9 mouse cellular contexts compared by ENCODE assay signal in genomic region chrX:6171718-6172117, GRCm38 (mm10). TPM values are rescaled to one million over a fixed set of nuclear protein-coding genes. Genes with fewer than 3 reads are reported as not detected.
DNase-seq lines count a peak whose midpoint lies in the region; ATAC-seq and TF ChIP-seq lines count a peak whose summit lies in the region.
"Had no signal": no experiment of that assay in that cellular context is flagged by ENCODE, and none has a peak within 500 bp of the region (broad histone marks: within the 10 kb centered on the region; RNA-seq: fewer than 3 reads in every experiment).

No protein-coding gene starts in this region.

- no peak for TF ChIP-seq POLR2A in heart, adult 2 months (IDR thresholded peaks at IDR 0.05; ENCODE audit: insufficient read depth, low read depth, low read length)

- no peak for TF ChIP-seq EP300 in heart, adult 2 months (IDR thresholded peaks at IDR 0.05; ENCODE audit: insufficient read depth, low read depth, low read length)

- TF ChIP-seq CTCF in heart, adult 2 months (IDR thresholded peaks at IDR 0.05) = no peak

- H3K27ac ChIP-seq in heart, embryonic 11.5 days (ENCODE audit: low read depth, low read length) = no peak overlapping the region
- H3K27ac ChIP-seq in heart, adult 2 months = no peak overlapping the region
- no peak overlapping the region for H3K27ac ChIP-seq in ES-E14 (ENCODE audit: insufficient read depth, low read depth, low read length, poor library complexity, severe bottlenecking)
- no peak overlapping the region for H3K27ac ChIP-seq in forebrain, embryonic 13.5 days
- H3K27ac ChIP-seq in limb, embryonic 15.5 days = no peak overlapping the region
- H3K27ac ChIP-seq: liver, embryonic 13.5 days had no signal

- H3K27me3 ChIP-seq in heart, embryonic 11.5 days (ENCODE audit: control insufficient read depth, insufficient read depth, low read length) = no peaks in the 10 kb centered on the region
- no peaks in the 10 kb centered on the region for H3K27me3 ChIP-seq in heart, adult 2 months (ENCODE audit: control insufficient read depth, insufficient read depth, low read length)
- H3K27me3 ChIP-seq in forebrain, embryonic 13.5 days = no peaks in the 10 kb centered on the region
- H3K27me3 ChIP-seq in limb, embryonic 15.5 days = no peaks in the 10 kb centered on the region
- H3K27me3 ChIP-seq: liver, embryonic 13.5 days had no signal

- H3K4me1 ChIP-seq in heart, embryonic 11.5 days (ENCODE audit: control insufficient read depth, insufficient read depth, low read length) = no peaks in the 10 kb centered on the region
- no peaks in the 10 kb centered on the region for H3K4me1 ChIP-seq in heart, adult 2 months (ENCODE audit: control insufficient read depth, insufficient read depth, low read length)
- no peaks in the 10 kb centered on the region for H3K4me1 ChIP-seq in ES-E14 (ENCODE audit: control insufficient read depth in 2 of 2, insufficient read depth in 2 of 2, low read length in 2 of 2, poor library complexity in 1 of 2)
- H3K4me1 ChIP-seq in forebrain, embryonic 13.5 days = peaks cover 5% of the 10 kb centered on the region; the same call in 1 of the 2 replicates
- no peaks in the 10 kb centered on the region for H3K4me1 ChIP-seq in limb, embryonic 15.5 days
- H3K4me1 ChIP-seq: liver, embryonic 13.5 days had no signal

- ATAC-seq in heart, embryonic 11.5 days (replicated peaks; ENCODE audit: insufficient number of reproducible peaks, low FRiP score, low TSS enrichment) = no peak
- no peak for ATAC-seq in forebrain, embryonic 13.5 days
- no peak for ATAC-seq in limb, embryonic 15.5 days (ENCODE audit: insufficient number of reproducible peaks, low FRiP score, low TSS enrichment, low read depth)

- 17% methylated on average over 11 of the region's 12 CpGs for WGBS in heart, embryonic 11.5 days (ENCODE audit: insufficient replicate concordance)
- 24% methylated on average over 12 of the region's 12 CpGs for WGBS in heart, adult 2 months
- WGBS in forebrain, embryonic 13.5 days = 23% methylated on average over 11 of the region's 12 CpGs
- 20% methylated on average over 12 of the region's 12 CpGs for WGBS in limb, embryonic 15.5 days

- peak overlapping the region; percentile 30 for H3K4me3 ChIP-seq in heart, embryonic 11.5 days (ENCODE audit: low read depth, low read length)
- no peak overlapping the region for H3K4me3 ChIP-seq in heart, adult 2 months
- peak overlapping the region; percentile 21 to 28; a peak in 1 of 4 replicates for H3K4me3 ChIP-seq in ES-E14 (ENCODE audit: insufficient read depth in 1 of 2, low read depth in 1 of 2, low read length in 2 of 2, poor library complexity in 1 of 2, severe bottlenecking in 1 of 2)
- peak overlapping the region; percentile 39 for H3K4me3 ChIP-seq in forebrain, embryonic 13.5 days
- peak overlapping the region; percentile 32 for H3K4me3 ChIP-seq in limb, embryonic 15.5 days
- H3K4me3 ChIP-seq: liver, embryonic 13.5 days had no signal

- in situ Hi-C loops in ES-E14 (cut with MboI; ENCODE audit: low sequenced_read_pairs in 2 of 2, unreplicated experiment in 2 of 2) = no loop called here

- no peaks in the 10 kb centered on the region for H3K36me3 ChIP-seq in heart, embryonic 11.5 days (ENCODE audit: control insufficient read depth, insufficient read depth, low read length)
- no peaks in the 10 kb centered on the region for H3K36me3 ChIP-seq in heart, adult 2 months (ENCODE audit: control insufficient read depth, insufficient read depth, low read length)
- no peaks in the 10 kb centered on the region for H3K36me3 ChIP-seq in ES-E14 (ENCODE audit: control insufficient read depth, insufficient read depth, low read length, poor library complexity, severe bottlenecking)
- H3K36me3 ChIP-seq in forebrain, embryonic 13.5 days (ENCODE audit: poor library complexity, severe bottlenecking) = no peaks in the 10 kb centered on the region
- H3K36me3 ChIP-seq in limb, embryonic 15.5 days = no peaks in the 10 kb centered on the region
- H3K36me3 ChIP-seq: liver, embryonic 13.5 days had no signal

- no peaks in the 10 kb centered on the region for H3K9me3 ChIP-seq in heart, embryonic 11.5 days (replicated peaks; ENCODE audit: control insufficient read depth, low read length)
- no peaks in the 10 kb centered on the region for H3K9me3 ChIP-seq in ES-E14 (ENCODE audit: control insufficient read depth, insufficient read depth, low read depth, low read length)
- H3K9me3 ChIP-seq in forebrain, embryonic 13.5 days (replicated peaks) = no peaks in the 10 kb centered on the region
- no peaks in the 10 kb centered on the region for H3K9me3 ChIP-seq in limb, embryonic 15.5 days
- H3K9me3 ChIP-seq: liver, embryonic 13.5 days had no signal

- no peak for DNase-seq in heart, adult 2 months
- no peak for DNase-seq in ES-E14 (ENCODE audit: low read depth, low spot score)
- no peak for DNase-seq in adrenal gland, postnatal 4 days (ENCODE audit: low spot score in 2 of 2)
- DNase-seq in urinary bladder, adult 18-20 months (ENCODE audit: low spot score in 2 of 2) = no peak
- DNase-seq in layer of hippocampus, postnatal 25 days (ENCODE audit: extremely low spot score in 1 of 2, low spot score in 1 of 2) = no peak
- DNase-seq: liver, embryonic 13.5 days had no signal

- H3K79me2 ChIP-seq in heart, adult 2 months (replicated peaks; ENCODE audit: control insufficient read depth, insufficient read depth, low read length) = no peaks in the 10 kb centered on the region

- H3K4me2 ChIP-seq in heart, embryonic 11.5 days = peak overlapping the region; percentile 52
- H3K4me2 ChIP-seq in forebrain, embryonic 13.5 days = peak overlapping the region; percentile 47
- H3K4me2 ChIP-seq in limb, embryonic 15.5 days = peak overlapping the region; percentile 31
- H3K4me2 ChIP-seq: liver, embryonic 13.5 days had no signal

- no peak overlapping the region for H3K9ac ChIP-seq in heart, embryonic 11.5 days (ENCODE audit: low read depth, low read length)
- no peak overlapping the region for H3K9ac ChIP-seq in heart, adult 2 months (ENCODE audit: low read depth, low read length)
- no peak overlapping the region for H3K9ac ChIP-seq in ES-E14 (ENCODE audit: insufficient read depth, low read depth, low read length, poor library complexity, severe bottlenecking)
- H3K9ac ChIP-seq in forebrain, embryonic 13.5 days = peak overlapping the region; percentile 37; the same call in 1 of the 2 replicates
- no peak overlapping the region for H3K9ac ChIP-seq in limb, embryonic 15.5 days
- H3K9ac ChIP-seq: liver, embryonic 13.5 days had no signal

- intact Hi-C loops in heart, adult 2 months (cut with DNase I) = no loop called here

TF ChIP-seq in ES-E14, 5 proteins besides CTCF, POLR2A, EP300 and RAD21:
- TF ChIP-seq HCFC1 (IDR thresholded peaks at IDR 0.05; ENCODE audit: borderline replicate concordance, insufficient read depth, low read length) = no peak
- no peak for TF ChIP-seq MAFK (IDR thresholded peaks at IDR 0.05; ENCODE audit: insufficient read depth, low read depth, low read length)
- TF ChIP-seq CHD2 (IDR thresholded peaks at IDR 0.05; ENCODE audit: low read depth, low read length) = no peak
TF ChIP-seq in ES-E14: peak in this region for 0.

RNA-seq across cellular contexts. Expression of gene Nudt10, which starts 1.1 kb away (rescaled TPM):
- polyA plus RNA-seq in heart, embryonic 11.5 days (2014; fragmentation: Nextera tagmentation; extraction: Ambion mirVana) = 6.4 and 6.6 TPM in 2 replicates
- total RNA-seq in heart, adult 2 months (2021) = under 1 TPM; 0.39 to 0.52 TPM
- 0.23 and 0.73 TPM in 2 replicates for polyA plus RNA-seq in heart, adult 2 months (2012; rRNA removed)
- 1.6 and 2.8 TPM in 2 replicates for total RNA-seq in ES-E14 (2012; rRNA removed)
- polyA plus RNA-seq in forebrain, embryonic 13.5 days (2015; fragmentation: Nextera tagmentation; extraction: Ambion mirVana) = 41.7 and 43.4 TPM in 2 replicates
- 3.0 and 4.4 TPM in 2 replicates for polyA plus RNA-seq in limb, embryonic 15.5 days (2015; fragmentation: Nextera tagmentation; extraction: Ambion mirVana)
- 1 to 10 TPM; 7.8 to 8.1 TPM for total RNA-seq in adrenal gland, postnatal 4 days (2021)
- 10 to 100 TPM; 30.6 to 33.1 TPM for total RNA-seq in layer of hippocampus, postnatal 25 days (2021)
